Mouse (Mus musculus) v-Abl transformed pro-B cells (cell line): ENCODE measurements around the gene Poglut1.

Experiments used
- in situ Hi-C, 2 experiments: fragments of 400-800 bp; cut with MboI; formaldehyde crosslinking; loops; one replicate each; pipeline ENCODE4 v1.15.1; 2025; ENCODE audit not compliant: unreplicated experiment in 2 of 2

Gene Poglut1

DNA sequence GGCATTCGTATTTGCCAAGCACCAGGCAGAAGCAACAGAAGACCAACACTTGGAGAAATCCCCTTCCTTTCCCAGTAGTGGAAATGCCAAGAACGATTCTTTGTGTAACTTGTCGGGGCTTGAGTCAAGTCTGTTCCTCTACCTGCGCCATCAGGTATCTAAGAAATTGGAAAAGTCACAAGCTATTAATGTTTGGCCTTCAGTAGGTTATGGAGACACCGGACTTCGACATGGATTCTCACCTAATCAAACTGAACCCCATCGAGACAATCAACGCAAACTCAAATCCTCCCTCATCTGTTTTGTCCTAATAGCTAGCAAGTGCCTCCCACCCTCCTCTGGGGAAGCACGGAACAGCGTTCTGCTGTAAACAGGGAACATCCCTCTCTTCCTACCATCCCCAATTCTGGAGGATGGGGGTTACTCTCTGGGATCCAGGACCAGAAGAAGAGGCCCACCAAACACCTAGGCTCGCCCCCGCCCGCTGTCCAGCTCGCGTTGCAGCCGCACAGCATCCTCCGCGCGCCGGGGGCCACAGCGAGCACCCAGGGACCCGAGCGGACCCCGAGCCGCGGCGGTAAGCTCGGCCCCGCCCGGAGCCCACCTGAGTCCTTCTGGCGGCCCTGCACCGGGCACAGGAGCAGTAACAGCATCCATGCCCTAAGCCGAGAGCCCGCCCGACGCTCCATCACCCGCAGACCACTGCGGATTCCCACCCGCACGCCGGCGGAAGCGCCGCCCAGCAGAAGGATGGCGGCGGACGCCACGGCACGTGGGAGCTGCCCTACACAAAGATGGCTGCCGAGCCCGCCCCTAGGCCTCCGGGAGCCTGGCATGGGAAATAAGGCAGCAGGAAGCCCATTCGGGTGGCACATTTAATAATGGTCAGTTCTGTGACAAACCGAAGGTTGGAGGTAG, at the start of gene Poglut1:
TSS of gene Poglut1 (minus strand) at position 780 of the 918 bp plus-strand sequence.
- in situ Hi-C loops: no loop called here

DNA sequence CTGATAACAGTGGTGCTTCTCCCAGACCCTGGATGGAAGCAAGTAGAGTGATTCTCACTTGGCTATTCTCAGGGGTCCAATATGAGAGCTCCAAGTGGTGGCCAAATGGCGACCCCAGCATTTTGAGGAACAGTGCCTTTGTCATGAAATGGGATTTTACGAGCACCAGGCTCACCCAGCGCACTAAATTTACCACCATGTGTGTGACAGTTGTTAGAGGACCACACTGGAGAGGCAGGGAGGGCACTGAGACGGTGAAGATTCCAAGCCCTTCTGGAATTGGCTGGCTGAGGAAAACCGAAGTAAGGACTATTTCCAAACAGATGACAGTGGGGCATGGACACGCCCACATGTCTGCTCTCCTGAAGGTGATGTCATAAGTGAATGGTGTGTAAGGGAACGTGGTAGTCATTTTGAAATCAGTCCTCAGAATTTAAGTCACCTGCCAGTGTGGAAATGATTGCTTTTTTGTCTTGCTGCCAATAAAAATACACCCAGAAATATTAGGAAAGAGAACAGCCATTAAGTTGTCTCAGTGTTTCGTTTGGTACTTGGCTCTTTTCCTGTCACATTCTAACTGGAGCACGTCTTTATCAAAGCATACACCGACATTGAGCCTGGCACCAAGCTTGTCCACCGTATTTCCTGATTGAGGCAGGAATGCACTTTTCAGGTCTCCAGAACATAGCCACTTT, 49.1 kb upstream of the Poglut1 start:
- in situ Hi-C loops: no loop called here

DNA sequence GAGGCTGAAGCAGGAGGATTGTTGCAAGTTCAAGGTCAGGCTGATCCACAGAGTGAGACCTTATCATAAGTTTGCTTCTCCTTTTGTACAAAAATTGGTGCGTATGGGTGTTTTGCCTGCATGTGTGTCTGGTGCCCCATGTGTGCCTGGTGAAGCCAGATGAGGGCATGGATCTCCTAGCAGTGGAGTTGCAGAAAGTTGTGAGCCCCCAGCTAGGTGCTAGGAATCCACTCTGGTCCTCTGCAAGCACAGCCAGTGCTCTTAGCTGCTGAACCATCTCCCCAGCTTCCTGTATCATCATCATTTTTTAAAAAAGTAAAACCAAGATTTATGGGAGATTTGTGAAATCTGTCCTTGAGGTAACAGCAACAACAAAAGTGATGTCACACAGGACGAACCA, 46.6 kb upstream of the Poglut1 start:
- in situ Hi-C loops: no loop called here

DNA sequence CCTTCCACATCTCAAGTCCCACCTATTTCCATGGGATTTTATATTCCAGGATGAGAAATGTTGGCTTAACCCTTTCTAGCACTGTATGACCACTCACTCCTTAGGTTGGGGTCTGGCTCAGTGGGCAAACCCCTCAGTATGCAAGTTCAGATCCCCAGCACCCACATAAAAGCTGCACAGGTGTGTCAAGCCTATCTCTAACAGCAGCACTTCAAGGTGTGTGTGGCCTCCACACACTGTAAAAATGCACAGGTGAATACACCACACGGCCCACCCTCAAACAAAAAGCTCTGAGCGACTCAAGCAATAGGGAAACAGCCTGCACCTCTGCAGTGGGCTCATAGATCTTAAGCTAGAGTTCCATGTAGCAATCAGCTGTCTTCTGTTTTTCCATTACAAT, 46.0 kb upstream of the Poglut1 start:
- in situ Hi-C loops: no loop called here

DNA sequence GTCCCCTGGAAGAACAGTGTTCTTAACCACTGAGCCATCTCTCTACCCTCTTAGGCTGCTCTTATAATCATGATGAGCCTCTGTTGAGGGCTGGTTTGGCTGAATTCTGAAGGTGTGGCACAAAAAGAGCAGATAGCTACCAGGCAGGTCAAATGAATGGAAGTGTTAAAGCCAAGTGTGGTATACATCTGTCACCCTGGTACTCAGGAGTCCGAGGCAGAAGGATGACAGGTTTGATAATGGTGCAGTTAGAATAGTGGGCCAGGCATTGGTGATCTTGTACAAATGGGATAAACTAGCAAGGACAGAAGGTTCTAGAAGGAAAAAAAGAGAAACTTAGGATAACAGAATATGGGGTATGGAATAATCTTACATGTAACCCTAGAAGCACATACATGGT, 44.4 kb upstream of the Poglut1 start:
- in situ Hi-C loops: no loop called here

DNA sequence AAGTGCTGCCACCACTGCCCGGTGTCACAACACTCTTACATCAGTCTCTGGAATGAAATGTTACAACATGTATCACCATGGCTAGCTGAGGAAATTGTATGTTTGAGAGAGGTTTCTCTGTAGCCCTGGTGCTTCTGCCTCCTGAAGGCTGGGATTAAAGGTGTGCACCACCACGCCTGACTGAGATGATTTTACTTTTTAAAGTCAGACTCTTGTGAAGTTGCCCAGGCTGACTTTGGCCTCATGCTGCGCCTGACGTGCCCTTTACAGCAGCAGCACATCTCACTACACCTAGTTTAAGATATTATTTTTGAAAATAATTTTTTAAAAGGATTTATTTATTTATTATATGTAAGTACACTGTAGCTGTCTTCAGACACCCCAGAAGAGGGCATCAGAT, 42.9 kb upstream of the Poglut1 start:
- in situ Hi-C loops: no loop called here

DNA sequence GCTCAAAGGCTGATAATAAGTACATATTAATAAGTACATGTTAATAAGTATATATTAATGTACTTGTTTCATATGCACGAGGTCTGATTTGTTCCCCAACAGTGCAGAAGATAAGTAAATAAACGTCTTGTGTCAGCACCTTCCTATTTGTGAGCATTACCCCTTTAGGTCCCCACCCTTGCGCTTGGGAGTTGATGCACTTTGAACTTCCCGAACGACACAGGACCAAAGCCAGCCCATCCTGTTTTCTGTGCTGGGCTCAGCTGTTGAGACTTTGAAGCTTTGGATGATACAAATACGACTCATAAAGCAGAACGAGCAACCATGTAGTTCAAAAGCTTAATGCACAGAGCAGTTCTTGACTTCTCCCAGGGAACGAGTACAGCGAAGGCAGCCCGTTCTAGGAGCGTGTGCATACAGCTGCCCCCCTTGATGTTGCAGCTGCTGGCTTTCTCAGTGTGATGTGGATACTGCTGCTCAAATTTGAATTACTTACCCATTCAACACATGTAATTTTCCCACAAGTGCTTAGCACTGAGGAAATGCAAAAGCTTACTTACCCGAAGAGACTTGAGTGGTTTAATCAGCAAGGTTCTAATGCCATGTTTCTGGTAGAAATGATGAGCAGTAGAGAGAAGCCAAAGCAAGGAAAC, 42.1 kb upstream of the Poglut1 start:
- in situ Hi-C loops: no loop called here

DNA sequence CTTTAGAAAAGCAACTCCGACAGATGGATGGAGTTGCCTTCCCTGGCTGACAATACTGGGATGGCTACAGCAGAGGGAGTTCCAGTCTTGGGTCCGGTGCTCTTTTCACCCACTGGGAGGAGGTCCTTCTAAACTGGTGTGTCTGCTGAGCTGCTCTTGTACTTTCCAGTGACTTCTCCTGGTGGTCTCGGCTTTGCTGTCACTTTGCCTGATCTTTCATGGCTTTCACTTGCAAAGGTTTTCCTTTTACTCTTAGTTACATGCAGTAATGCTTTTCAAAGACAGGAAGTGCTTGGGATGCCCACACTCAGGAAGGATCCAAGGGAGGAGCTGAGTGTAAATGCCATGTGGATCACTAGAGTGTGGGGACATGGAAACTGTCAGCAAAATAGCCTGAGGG, 41.4 kb upstream of the Poglut1 start:
- in situ Hi-C loops: no loop called here

DNA sequence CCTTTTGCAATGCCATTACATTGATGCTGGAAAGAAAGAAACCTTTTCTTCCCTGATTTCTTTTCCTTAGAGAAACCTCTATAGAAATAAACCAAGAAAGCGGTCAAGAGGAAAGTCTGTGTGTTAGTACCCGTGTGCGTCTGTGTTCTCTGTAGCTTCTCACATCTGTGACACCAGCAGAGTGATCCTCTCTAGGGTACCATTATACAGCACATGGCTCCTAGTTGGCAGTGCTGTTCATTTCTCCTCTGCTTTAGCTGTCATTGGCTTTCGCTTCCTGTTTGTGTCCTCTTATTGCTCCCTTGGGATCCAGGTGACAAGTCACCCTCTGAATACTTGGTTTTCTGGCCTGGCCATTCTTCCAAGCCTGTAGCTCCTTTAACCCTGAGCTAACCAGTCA, 37.5 kb upstream of the Poglut1 start:
- in situ Hi-C loops: no loop called here

DNA sequence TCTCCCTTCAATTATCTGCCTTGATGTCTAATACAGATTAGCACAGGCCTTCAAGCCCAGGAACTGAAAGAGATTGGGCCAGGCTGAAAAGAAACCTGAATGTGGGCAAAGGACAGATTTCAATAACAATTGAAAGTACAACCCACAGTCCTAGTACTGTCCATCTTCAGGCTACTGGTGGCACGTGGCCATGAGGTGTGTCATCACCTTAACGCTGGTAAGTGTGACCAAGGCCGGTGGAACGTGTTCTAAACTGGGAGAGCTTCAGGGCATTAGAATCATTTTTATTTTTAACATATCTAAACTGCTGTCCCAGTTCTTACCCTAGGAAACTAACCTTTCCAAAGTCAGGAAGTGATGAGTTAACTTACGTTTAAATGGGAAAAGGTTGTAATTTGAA, 37.1 kb upstream of the Poglut1 start:
- in situ Hi-C loops: no loop called here

DNA sequence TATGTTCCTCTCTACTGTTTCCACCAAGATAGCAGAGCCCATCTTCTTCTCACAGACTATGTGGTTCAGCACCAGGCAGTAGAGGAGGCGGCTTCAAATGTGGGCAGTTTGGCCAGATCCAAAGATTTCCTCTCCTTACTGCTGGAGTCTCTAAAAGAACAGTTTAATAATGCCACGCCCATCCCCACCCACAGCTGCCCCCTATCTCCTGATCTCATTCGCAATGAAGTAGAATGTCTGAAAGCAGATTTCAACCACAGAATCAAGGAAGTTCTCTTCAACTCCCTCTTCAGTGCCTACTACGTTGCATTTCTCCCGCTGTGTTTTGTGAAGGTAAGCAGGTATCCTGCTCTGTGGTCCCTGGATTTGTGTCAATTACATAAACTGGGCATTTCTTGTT, 35.1 kb upstream of the Poglut1 start:
- in situ Hi-C loops: no loop called here

DNA sequence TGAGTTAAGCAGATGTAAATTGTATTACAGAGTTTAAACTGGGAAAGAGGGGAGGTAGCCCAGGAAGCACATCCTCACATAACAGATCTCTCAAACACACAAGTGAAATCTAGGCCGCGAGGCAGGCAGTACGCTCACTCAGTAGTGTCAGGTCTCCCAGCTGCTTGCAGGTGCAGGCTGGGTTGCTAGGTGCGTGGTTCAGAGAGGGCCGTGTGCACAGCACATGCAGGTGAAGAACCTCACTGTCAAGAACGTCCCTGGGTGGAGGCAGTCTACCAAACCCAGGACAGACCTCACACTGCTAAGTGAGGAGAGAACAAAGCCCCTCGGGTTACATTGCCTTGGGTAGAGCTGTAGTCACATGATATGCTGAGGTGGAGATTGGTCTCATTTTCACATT, 34.7 kb upstream of the Poglut1 start:
- in situ Hi-C loops: no loop called here

DNA sequence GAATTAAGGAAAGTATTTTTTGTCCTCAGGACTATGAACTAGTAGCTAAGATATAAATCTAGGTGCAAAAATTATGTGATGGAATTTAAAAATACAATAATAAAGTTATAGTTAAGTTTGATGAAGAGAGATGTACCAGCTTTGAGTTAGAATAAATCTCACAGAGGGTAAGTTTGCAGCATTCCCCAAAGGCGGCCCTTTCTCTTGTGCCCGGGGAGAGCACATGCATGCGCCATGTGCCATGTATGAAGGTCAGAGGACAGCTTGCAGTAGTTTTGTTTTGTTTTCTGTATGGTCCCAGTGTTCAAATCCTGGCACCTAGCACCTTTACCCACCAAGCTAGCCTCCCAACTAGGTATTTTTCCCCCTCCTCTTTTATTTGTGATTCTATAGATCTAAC, 21.4 kb upstream of the Poglut1 start:
- in situ Hi-C loops: no loop called here

DNA sequence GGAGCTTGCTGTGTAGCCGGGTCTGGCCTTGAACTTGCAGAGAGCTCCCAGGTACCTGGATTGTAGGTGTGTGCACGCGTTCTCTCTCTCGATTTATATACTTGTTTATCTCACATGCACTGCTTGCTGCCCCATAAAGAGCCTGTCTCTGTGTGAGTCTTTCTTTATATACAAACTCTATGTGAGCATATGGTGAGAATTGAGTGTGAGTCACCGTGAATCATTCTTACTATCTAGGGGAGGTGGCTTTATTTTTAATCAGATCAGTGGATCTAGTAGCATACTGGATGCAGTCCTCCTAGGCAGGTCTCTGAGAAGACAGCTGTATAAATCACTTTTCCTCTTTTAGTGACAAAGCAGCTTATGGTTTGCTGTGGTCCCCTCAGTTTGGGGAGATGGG, 18.1 kb upstream of the Poglut1 start:
- in situ Hi-C loops: no loop called here

DNA sequence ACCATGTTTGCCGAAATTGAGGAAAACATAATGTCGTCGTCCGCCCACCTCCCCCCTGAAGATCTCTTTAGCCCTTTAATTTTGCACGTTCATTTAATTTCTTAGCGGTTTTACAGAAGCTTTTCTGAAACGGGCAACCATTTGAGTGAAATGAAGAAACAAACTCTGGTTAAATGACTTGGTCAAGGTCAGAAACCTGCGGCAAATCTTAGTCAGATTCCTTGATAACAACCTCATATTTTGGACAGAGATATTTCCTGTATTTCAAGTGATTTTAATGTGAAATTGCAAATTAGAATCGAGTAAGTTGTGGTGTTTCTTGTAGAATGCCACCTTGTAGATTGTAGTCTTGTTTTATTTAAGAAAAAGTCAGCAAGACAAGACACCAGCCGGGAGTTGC, 13.5 kb upstream of the Poglut1 start:
- in situ Hi-C loops: no loop called here

DNA sequence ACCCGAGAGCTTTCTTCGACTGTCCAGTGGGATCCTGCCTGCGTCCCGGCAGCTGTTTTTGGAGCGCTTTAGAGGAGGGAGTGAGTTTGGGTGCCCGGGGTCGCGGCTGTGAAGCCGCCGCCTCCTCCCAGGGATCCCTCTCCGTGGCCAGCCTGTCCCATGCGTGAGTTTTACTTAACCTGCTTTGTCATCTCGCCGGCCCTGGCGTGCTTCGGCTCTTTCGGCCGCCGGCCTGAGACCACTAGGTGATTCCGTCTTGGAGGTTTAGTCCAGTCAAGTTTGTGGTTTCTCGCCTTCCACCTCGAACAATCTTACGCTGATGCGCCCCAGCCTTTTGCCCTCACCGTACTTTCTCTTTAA, 12.9 kb upstream of the Poglut1 start:
- in situ Hi-C loops: no loop called here

DNA sequence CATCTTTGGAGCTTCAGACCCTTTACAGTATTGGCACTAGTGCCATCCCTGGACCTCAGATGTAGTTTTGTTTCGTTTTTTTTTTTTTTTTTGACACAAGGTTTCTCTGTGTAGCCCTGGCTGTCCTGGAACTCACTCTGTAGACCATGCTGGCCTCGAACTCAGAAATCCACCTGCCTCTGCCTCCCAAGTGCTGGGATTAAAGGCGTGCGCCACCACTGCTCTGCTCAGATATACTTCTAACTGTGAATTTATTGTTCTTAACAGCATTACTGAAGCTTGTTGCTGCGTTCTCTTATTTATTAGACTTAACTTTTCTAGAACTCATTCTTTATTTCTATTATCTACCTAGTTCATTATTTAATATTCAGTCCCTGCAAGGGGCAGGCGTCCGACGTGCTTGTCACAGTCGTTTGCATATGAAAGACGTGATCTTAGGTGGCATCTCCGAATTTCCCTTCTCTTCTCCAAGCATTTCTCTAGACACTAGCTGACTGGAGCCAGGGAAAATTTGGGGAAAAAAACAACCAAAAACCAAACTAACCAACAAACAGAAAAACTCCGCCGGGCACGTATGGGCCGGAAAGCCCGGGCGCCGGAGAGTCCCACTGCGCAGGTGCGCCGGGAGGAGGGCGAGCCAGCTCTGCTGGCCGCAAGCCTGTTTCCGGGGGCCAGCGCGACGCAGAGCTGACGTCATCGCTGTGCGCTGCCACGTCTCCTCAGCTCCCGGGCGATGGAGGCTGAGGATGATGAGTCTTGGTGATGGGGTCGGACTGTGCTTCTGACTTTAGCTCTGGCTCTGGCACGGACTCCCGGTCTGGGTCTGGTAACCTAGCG, 12.3 kb upstream of the Poglut1 start:
- in situ Hi-C loops: no loop called here

DNA sequence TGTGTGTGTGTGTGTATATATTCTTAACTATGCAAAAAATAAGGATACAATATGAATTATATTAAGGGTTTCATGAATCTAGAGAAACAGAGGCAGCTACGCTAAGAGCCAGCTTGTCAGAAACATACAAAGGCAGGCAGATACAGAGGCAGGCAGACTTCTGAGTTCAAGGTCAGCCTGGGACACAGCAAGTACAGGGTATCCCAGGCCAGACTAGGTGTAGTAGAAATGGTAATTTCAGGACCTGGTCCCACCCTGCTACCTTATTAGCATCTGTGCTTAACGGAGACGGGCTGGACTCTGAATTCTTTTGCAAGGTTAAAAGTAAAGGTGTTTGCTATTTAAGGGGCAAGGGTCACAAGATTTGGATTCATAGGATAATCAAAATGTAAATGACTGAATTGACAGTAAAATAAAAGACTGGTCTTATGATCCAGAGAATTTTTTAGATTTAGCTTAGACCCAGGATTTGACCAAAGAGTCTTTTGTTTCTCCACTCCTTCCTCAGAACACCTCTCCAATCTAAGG, 8.2 kb upstream of the Poglut1 start, which contains the start of gene Tmem39a:
TSS of gene Tmem39a (plus strand) at position 478 of the 528 bp plus-strand sequence.
- in situ Hi-C loops: no loop called here

DNA sequence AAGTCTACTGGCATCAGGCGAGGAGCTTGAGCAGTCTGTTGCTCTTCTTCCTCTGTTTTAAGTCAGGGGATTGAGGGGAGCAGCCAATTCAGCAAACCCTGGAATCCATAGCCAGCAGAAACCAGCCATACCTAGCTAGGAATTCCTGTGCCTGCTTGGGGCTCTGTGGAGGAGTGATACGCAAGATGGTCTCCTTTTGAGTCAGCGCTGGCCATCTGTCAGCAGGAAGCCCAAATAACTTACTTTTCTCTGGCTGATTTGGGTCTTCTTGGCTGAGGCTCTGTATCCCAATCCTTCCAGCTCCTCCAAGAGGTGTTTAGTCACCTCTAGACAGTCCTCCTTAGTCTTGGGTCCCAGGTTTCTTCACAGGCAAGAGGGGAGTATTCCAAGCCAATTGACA, 5.9 kb upstream of the Poglut1 start:
- in situ Hi-C loops: no loop called here

DNA sequence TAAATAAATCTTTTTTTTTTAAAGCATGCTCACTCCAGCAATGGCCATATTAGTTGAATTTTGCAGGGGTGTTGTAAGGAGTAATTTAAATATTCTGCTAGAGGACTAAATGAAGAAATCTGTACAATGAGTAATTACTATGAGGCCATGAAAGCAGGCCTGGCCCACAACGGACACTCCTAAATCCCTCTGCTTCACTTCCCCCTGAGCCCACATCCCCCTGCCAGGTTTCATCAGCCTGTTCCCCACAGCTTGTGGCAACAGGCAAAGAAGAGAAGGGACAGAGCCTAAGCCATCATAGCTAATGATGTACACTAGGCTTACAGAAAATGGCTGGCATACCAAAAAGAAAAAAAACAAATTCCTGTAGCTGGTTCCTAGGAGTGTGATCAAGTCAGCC, 2.1 kb downstream of the Poglut1 start:
- in situ Hi-C loops: no loop called here
